Mouse (Mus musculus) CD4-positive, CD25-positive, alpha-beta regulatory T cell, adult 2 months (primary cell): ENCODE data around the gene Ago3.

Experiments
- DNase-seq: peaks from one replicate; pipeline ENCODE4 v3.0.0-alpha.2; 2012; ENCODE audit warnings: low read depth, low spot score

Gene Ago3

GRCm38 (mm10) chr4:126310344-126310743 is 119.0 kb downstream of the Ago3 start:
- DNase-seq = no peak

GRCm38 (mm10) chr4:126309922-126310309 is 119.4 kb downstream of the Ago3 start:
- DNase-seq = peak; percentile 87

- DNase-seq = peak; percentile 48
Measured at GRCm38 (mm10) chr4:126309211-126309921, 120.0 kb downstream of the Ago3 start.

GRCm38 (mm10) chr4:126306827-126307226 is 122.5 kb downstream of the Ago3 start:
- DNase-seq = no peak

GRCm38 (mm10) chr4:126306058-126306457 is 123.3 kb downstream of the Ago3 start:
- DNase-seq = no peak

GRCm38 (mm10) chr4:126305428-126305827 is 123.9 kb downstream of the Ago3 start:
- no peak for DNase-seq

GRCm38 (mm10) chr4:126303877-126304276 is 125.5 kb downstream of the Ago3 start:
- DNase-seq = peak; percentile 51

GRCm38 (mm10) chr4:126301584-126302309 is 127.6 kb downstream of the Ago3 start:
- DNase-seq = no peak

GRCm38 (mm10) chr4:126300916-126301583 is 128.3 kb downstream of the Ago3 start:
- peak; percentile 47 for DNase-seq

- peak; percentile 50 for DNase-seq
Measured at GRCm38 (mm10) chr4:126296617-126297101, 132.7 kb downstream of the Ago3 start.

- no peak for DNase-seq
Measured at GRCm38 (mm10) chr4:126295937-126296336, 133.4 kb downstream of the Ago3 start.

GRCm38 (mm10) chr4:126295152-126295551 is 134.2 kb downstream of the Ago3 start:
- no peak for DNase-seq

GRCm38 (mm10) chr4:126291196-126291595 is 138.2 kb downstream of the Ago3 start:
- no peak for DNase-seq

- DNase-seq = no peak
Measured at GRCm38 (mm10) chr4:126290314-126290713, 139.0 kb downstream of the Ago3 start.

GRCm38 (mm10) chr4:126288085-126288666 is 141.2 kb downstream of the Ago3 start:
- no peak for DNase-seq

- no peak for DNase-seq
Measured at GRCm38 (mm10) chr4:126287302-126287995, 141.9 kb downstream of the Ago3 start.

- DNase-seq = no peak
Measured at GRCm38 (mm10) chr4:126286492-126286891, 142.9 kb downstream of the Ago3 start, which contains the start of gene Col8a2. Gene Col8a2 (plus strand): TSS chr4:126286793.

- no peak for DNase-seq
Measured at GRCm38 (mm10) chr4:126283582-126283981, 145.8 kb downstream of the Ago3 start.

GRCm38 (mm10) chr4:126281706-126282105 is 147.7 kb downstream of the Ago3 start:
- DNase-seq = no peak
